Mouse (Mus musculus): Measurements from ENCODE around the gene Fahd2a.

Fahd2a gene

GRCm38 (mm10) chr2:127433487-127434295, 10.7 kb downstream of the Fahd2a start:
- no peak for DNase-seq (ENCODE audit: low spot score)

DNA sequence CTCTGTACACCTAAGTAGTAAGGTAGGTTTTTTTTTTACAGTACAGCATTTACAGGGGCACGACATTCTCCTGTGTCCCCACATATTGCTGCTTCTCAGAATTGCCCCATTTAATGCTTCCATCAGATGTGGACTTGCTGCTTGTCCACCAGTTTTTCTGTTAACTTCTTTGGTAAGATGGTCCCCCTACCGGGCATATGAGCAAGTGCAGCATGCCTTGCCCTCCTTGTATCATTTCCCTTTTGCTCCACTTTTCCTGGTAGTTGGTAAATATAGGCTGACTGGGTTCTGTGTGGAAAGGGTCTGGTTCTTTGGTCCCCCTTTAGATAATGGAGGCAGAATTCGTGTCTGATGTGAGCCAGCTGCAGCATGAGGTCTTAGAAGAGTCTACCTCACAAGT, 14.1 kb downstream of the Fahd2a start:
- DNase-seq (ENCODE audit: low spot score): no peak

DNA sequence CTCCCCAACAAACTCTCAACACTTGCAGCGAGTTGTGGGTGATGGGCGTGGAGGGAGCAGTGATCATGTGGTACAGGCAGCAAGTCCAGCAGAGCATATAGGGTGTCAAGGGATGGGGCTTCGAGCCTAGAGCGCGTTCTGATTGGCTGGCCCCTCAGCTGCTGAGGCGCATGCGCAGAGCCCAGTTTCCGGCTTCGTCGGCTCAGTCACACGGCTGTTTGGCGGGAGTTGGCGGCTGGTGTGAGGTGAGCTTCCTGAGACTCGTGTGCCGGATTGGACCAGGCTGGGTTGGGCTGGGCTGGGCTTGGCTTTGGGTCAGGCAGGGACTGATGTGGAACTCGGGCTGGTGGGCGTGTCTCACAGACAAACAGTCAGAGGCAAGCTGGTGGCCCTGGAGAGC, 19.4 kb downstream of the Fahd2a start, which contains the start of gene Gpat2:
Gene Gpat2, plus strand, starts transcription at position 223 of the 400 bp plus-strand sequence.
- no peak for DNase-seq (ENCODE audit: low spot score)

DNA sequence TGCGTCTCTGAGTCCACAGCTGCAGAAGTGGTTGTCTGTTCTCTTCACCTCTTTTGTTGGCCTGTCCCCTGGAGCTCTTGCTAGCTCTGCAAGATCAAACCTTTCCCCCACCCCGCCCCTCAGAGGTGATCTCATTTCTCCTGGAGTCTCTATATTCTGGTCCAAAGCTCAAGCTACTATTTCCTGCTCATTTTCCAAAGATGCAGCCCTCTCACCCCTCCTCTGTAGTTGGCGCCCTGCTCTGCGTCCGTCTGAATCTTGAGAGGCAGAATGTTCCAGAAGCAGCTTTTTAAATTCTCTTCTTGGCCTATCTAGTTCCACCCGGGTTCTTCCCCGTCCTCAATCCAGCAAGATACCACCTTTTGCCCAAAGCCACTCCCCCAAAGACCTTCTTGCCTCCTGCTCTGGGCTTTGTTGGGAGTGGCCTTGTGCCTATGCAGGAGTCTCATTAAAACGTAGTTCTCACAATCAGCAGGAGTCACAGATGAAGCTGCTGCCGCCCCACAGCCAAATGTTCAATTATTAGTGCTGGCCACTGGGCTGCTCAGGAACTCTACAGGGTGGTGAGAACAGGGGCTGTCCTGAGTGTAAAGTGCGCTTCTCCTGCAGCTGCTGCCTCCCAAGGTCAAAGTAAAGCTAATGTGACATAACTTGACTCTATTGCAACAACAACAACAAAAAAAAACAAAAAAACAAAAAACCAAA, 25.9 kb downstream of the Fahd2a start:
- no peak for DNase-seq (ENCODE audit: low spot score)

- DNase-seq (ENCODE audit: low spot score): no peak
Measured at GRCm38 (mm10) chr2:127416706-127417105, 27.7 kb downstream of the Fahd2a start.

GRCm38 (mm10) chr2:127415806-127416205, 28.6 kb downstream of the Fahd2a start:
- no peak for DNase-seq (ENCODE audit: low spot score)

DNA sequence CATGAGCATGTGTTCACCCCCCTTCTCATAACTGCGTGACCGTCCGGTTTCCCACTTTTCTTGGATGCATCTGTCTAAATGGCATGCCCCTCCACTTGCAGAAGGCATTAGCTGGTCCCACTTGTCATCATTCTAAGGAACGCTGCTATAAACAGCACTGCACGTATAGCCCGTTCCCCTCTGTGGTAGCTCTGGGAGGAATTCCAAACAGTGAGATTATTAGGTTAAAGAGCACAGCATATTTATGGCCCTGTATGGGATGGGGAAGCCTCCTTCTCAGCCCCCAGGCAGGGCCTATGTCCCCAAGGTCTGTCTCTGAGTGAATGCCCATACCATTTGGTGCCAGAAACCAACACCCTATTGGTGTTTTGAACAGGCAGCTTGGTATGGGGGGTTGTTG, 33.2 kb downstream of the Fahd2a start:
- DNase-seq (ENCODE audit: low spot score): no peak

- DNase-seq (ENCODE audit: low spot score): no peak
Measured at GRCm38 (mm10) chr2:127398738-127399137, 45.6 kb downstream of the Fahd2a start.

- no peak for DNase-seq (ENCODE audit: low spot score)
Measured at GRCm38 (mm10) chr2:127394606-127395161, 49.7 kb downstream of the Fahd2a start.

DNA sequence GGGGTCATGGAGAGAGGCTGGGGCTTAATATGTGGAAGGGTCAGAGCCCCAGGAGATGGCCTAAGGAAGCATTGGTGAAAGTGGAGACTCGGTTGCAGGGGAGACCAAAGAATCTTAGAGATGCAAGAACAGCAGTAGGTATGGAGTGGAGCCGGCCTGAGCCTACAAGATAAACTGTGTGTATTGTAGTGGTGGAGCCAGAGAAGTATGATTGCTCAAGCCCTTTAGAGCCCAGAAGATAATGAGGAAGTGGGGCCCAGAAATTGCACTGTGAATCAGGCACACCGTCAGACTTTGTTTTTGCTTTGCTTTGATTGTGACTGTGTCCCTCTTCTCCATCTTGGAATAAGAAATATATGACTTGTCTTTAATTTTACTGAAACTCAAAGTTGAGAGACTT, 53.0 kb downstream of the Fahd2a start:
- no peak for DNase-seq (ENCODE audit: low spot score)

- DNase-seq (ENCODE audit: low spot score): no peak
Measured at GRCm38 (mm10) chr2:127390846-127391245, 53.5 kb downstream of the Fahd2a start.

DNA sequence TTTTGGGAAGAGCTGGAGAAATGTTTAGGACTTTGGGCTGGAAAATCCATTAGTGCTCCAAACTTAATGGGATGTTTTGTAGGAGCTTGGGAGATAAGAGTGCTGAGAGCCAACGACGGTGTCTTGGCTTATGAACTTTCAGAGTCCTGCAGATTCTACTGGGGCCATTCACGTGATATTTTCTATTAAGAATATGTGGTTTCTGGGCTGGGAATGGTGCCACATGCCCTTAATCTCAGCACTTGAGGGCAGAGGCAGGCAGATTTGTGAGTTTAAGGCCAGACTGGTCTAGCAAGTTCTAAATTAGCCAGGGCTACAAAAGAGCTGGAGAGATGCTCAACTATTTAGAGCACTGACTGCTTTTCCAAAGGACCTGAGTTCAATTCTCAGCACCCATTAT, 54.0 kb downstream of the Fahd2a start:
- DNase-seq (ENCODE audit: low spot score): peak; percentile 20

DNA sequence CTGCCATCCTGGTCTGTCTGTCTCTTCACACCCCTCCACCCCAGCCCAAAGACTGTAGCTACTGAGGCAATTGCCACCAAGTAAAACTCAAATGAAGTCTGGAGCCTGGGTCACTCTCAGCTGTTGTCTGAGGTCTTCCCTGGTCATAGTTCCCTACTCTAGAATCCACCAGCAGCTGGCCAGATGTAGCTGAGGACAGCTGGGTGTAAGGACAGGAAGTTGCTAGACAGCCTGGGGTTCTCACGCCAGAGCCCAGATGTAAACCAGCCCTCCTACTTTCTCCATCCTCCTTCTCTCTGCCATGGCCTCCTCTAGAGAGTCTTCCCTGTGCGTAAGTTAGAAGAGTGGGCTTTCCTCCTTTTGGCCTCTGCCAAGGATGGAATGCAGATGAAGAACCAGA, 56.8 kb downstream of the Fahd2a start:
- DNase-seq (ENCODE audit: low spot score): no peak
